Mouse (Mus musculus): ENCODE results near the gene A630095N17Rik.
A peak's percentile ranks its signal among the peaks of the same experiment; 100 is the strongest.
"Not testable (repeated sequence)": the region's sequence is repeated elsewhere in the genome, so short reads cannot be mapped to it uniquely, and the experiment has no call there.

A630095N17Rik gene

GRCm38 (mm10) chr1:75232489-75232888, 587 bp upstream of the A630095N17Rik start:
- H3K27me3 ChIP-seq (ENCODE audit: insufficient read depth, low read length); H3K9me3 ChIP-seq (ENCODE audit: low read length); H3K4me3 ChIP-seq (replicated peaks; ENCODE audit: low read length): not testable (repeated sequence)
- TF ChIP-seq CTCF (conservative IDR thresholded peaks at IDR 0.05; ENCODE audit: low read length), result peak; percentile 14; the same call in 1 of the 2 replicates
- Histone ChIP-seq H3K4me1 (replicated peaks; ENCODE audit: low read depth, low read length) (peaks cover 73% of the 10 kb centered on the region), H3K36me3 (ENCODE audit: insufficient read depth, low read length) (peaks cover 20% of the 10 kb centered on the region)

- TF ChIP-seq CTCF (conservative IDR thresholded peaks at IDR 0.05; ENCODE audit: low read length), result no peak
- no peak for TF ChIP-seq NANOG (IDR thresholded peaks at IDR 0.05; ENCODE audit: borderline replicate concordance, low read length)
- no peak for TF ChIP-seq POU5F1 (IDR thresholded peaks at IDR 0.05; ENCODE audit: borderline replicate concordance, low read length)
- Histone ChIP-seq H3K36me3 (ENCODE audit: insufficient read depth, low read length) (peaks cover 20% of the 10 kb centered on the region), H3K4me1 (replicated peaks; ENCODE audit: low read depth, low read length) (peaks cover 78% of the 10 kb centered on the region), H3K9me3 (ENCODE audit: low read length) (peaks cover 6% of the 10 kb centered on the region; the same call in 1 of the 2 replicates), H3K4me3 (replicated peaks; ENCODE audit: low read length) (no peak overlapping the region), H3K27me3 (ENCODE audit: insufficient read depth, low read length) (no peaks in the 10 kb centered on the region)
These were observed 678 bp downstream of the A630095N17Rik start for GRCm38 (mm10) chr1:75231224-75231623.

GRCm38 (mm10) chr1:75230335-75230994, 1.4 kb downstream of the A630095N17Rik start:
- H3K9me3 ChIP-seq (ENCODE audit: low read length), result peaks cover 6% of the 10 kb centered on the region; the same call in 1 of the 2 replicates
- H3K4me1 ChIP-seq (replicated peaks; ENCODE audit: low read depth, low read length), result peaks cover 82% of the 10 kb centered on the region
- H3K27me3 ChIP-seq (ENCODE audit: insufficient read depth, low read length), result no peaks in the 10 kb centered on the region
- no peak for TF ChIP-seq POU5F1 (IDR thresholded peaks at IDR 0.05; ENCODE audit: borderline replicate concordance, low read length)
- TF ChIP-seq NANOG (IDR thresholded peaks at IDR 0.05; ENCODE audit: borderline replicate concordance, low read length), result no peak
- no peak for TF ChIP-seq CTCF (conservative IDR thresholded peaks at IDR 0.05; ENCODE audit: low read length)
- H3K4me3 ChIP-seq (replicated peaks; ENCODE audit: low read length), result no peak overlapping the region; the same call in 1 of the 2 replicates
- peaks cover 20% of the 10 kb centered on the region for H3K36me3 ChIP-seq (ENCODE audit: insufficient read depth, low read length)

GRCm38 (mm10) chr1:75229158-75229557, 2.7 kb downstream of the A630095N17Rik start:
- Histone ChIP-seq H3K27me3 (ENCODE audit: insufficient read depth, low read length) (no peaks in the 10 kb centered on the region), H3K36me3 (ENCODE audit: insufficient read depth, low read length) (peaks cover 20% of the 10 kb centered on the region), H3K4me3 (replicated peaks; ENCODE audit: low read length) (no peak overlapping the region), H3K9me3 (ENCODE audit: low read length) (peaks cover 6% of the 10 kb centered on the region; the same call in 1 of the 2 replicates), H3K4me1 (replicated peaks; ENCODE audit: low read depth, low read length) (peaks cover 86% of the 10 kb centered on the region)
- TF ChIP-seq CTCF (conservative IDR thresholded peaks at IDR 0.05; ENCODE audit: low read length) (no peak), POU5F1 (IDR thresholded peaks at IDR 0.05; ENCODE audit: borderline replicate concordance, low read length) (no peak), NANOG (IDR thresholded peaks at IDR 0.05; ENCODE audit: borderline replicate concordance, low read length) (no peak)

- TF ChIP-seq CTCF (conservative IDR thresholded peaks at IDR 0.05; ENCODE audit: low read length), result no peak
- TF ChIP-seq NANOG (IDR thresholded peaks at IDR 0.05; ENCODE audit: borderline replicate concordance, low read length), result peak; percentile 97
- peaks cover 6% of the 10 kb centered on the region; the same call in 1 of the 2 replicates for H3K9me3 ChIP-seq (ENCODE audit: low read length)
- peaks cover 95% of the 10 kb centered on the region for H3K4me1 ChIP-seq (replicated peaks; ENCODE audit: low read depth, low read length)
- 0 out of 2 replicates have a peak overlapping the region, but pooled peaks have one; percentile 1 for H3K4me3 ChIP-seq (replicated peaks; ENCODE audit: low read length)
- H3K27me3 ChIP-seq (ENCODE audit: insufficient read depth, low read length), result no peaks in the 10 kb centered on the region
- peaks cover 20% of the 10 kb centered on the region for H3K36me3 ChIP-seq (ENCODE audit: insufficient read depth, low read length)
These were observed 4.2 kb downstream of the A630095N17Rik start for GRCm38 (mm10) chr1:75227653-75228052.

GRCm38 (mm10) chr1:75226138-75226537, 5.8 kb downstream of the A630095N17Rik start:
- Histone ChIP-seq H3K9me3 (ENCODE audit: low read length) (peaks cover 6% of the 10 kb centered on the region; the same call in 1 of the 2 replicates), H3K4me3 (replicated peaks; ENCODE audit: low read length) (0 out of 2 replicates have a peak overlapping the region, but pooled peaks have one; percentile 1), H3K4me1 (replicated peaks; ENCODE audit: low read depth, low read length) (peaks cover 96% of the 10 kb centered on the region), H3K27me3 (ENCODE audit: insufficient read depth, low read length) (no peaks in the 10 kb centered on the region), H3K36me3 (ENCODE audit: insufficient read depth, low read length) (peaks cover 16% of the 10 kb centered on the region)
- no peak for TF ChIP-seq NANOG (IDR thresholded peaks at IDR 0.05; ENCODE audit: borderline replicate concordance, low read length)
- no peak for TF ChIP-seq POU5F1 (IDR thresholded peaks at IDR 0.05; ENCODE audit: borderline replicate concordance, low read length)
- TF ChIP-seq CTCF (conservative IDR thresholded peaks at IDR 0.05; ENCODE audit: low read length), result no peak

- TF ChIP-seq POU5F1 (IDR thresholded peaks at IDR 0.05; ENCODE audit: borderline replicate concordance, low read length), result no peak
- H3K36me3 ChIP-seq (ENCODE audit: insufficient read depth, low read length), result peaks cover 9% of the 10 kb centered on the region; the same call in 1 of the 2 replicates
- no peak overlapping the region for H3K4me3 ChIP-seq (replicated peaks; ENCODE audit: low read length)
- peaks cover 6% of the 10 kb centered on the region; the same call in 1 of the 2 replicates for H3K9me3 ChIP-seq (ENCODE audit: low read length)
- H3K4me1 ChIP-seq (replicated peaks; ENCODE audit: low read depth, low read length), result peaks cover 96% of the 10 kb centered on the region
- peaks cover 6% of the 10 kb centered on the region for H3K27me3 ChIP-seq (ENCODE audit: insufficient read depth, low read length)
These were observed 6.4 kb downstream of the A630095N17Rik start for GRCm38 (mm10) chr1:75225473-75225872.

- peaks cover 97% of the 10 kb centered on the region for H3K4me1 ChIP-seq (replicated peaks; ENCODE audit: low read depth, low read length)
- H3K4me3 ChIP-seq (replicated peaks; ENCODE audit: low read length), result peak overlapping the region; percentile 60
- TF ChIP-seq POU5F1 (IDR thresholded peaks at IDR 0.05; ENCODE audit: borderline replicate concordance, low read length), result no peak
- no peak for TF ChIP-seq NANOG (IDR thresholded peaks at IDR 0.05; ENCODE audit: borderline replicate concordance, low read length)
- TF ChIP-seq CTCF (conservative IDR thresholded peaks at IDR 0.05; ENCODE audit: low read length), result no peak
These were observed 8.4 kb downstream of the A630095N17Rik start for GRCm38 (mm10) chr1:75223532-75223931.

GRCm38 (mm10) chr1:75222926-75223325, 9.0 kb downstream of the A630095N17Rik start:
- no peaks in the 10 kb centered on the region for H3K9me3 ChIP-seq (ENCODE audit: low read length)
- peak overlapping the region; percentile 60 for H3K4me3 ChIP-seq (replicated peaks; ENCODE audit: low read length)
- TF ChIP-seq CTCF (conservative IDR thresholded peaks at IDR 0.05; ENCODE audit: low read length) (no peak), POU5F1 (IDR thresholded peaks at IDR 0.05; ENCODE audit: borderline replicate concordance, low read length) (no peak), NANOG (IDR thresholded peaks at IDR 0.05; ENCODE audit: borderline replicate concordance, low read length) (no peak)
- peaks cover under 1% of the 10 kb centered on the region; the same call in 1 of the 2 replicates for H3K36me3 ChIP-seq (ENCODE audit: insufficient read depth, low read length)
- peaks cover 95% of the 10 kb centered on the region for H3K4me1 ChIP-seq (replicated peaks; ENCODE audit: low read depth, low read length)
- peaks cover 16% of the 10 kb centered on the region for H3K27me3 ChIP-seq (ENCODE audit: insufficient read depth, low read length)

More at GRCm38 (mm10) chr1:75223532-75223931, 8.4 kb downstream of the A630095N17Rik start:
- peaks cover 16% of the 10 kb centered on the region for H3K27me3 ChIP-seq (ENCODE audit: insufficient read depth, low read length)
- no peaks in the 10 kb centered on the region for H3K9me3 ChIP-seq (ENCODE audit: low read length)
- H3K36me3 ChIP-seq (ENCODE audit: insufficient read depth, low read length), result no peaks in the 10 kb centered on the region
